ENCODE assay signal across 10 mouse cellular contexts in the genomic region with DNA sequence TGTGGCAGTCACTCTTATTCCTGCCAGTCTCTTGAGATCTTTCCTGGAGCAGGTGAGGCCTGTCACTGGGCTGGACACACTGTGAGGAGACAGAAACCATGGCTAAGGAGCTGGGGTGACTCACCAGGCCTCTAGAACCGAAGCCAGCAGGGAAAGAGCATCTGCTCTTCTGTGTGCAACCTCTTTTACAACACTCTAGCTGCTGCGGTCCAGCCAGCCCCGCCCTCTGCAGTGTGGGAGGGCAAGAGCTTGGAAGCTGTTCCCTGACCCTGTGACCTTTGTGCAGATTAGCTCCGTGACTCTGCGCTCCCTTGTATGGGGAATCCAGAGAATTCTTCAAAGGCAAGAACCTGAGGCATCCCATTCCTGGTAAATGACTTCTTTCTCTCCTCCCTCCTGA.
DNase-seq lines count a peak whose midpoint lies in the region.
"Had no signal": no experiment of that assay in that cellular context is flagged by ENCODE, and none has a peak within 500 bp of the region (broad histone marks: within the 10 kb centered on the region; RNA-seq: fewer than 3 reads in every experiment).

No protein-coding gene starts in this region.

- peak; percentile 71 to 80 for DNase-seq in adrenal gland, adult (ENCODE audit: inconsistent age in 2 of 2, low spot score in 1 of 2)
- DNase-seq in adrenal gland, postnatal 4 days (ENCODE audit: low spot score in 2 of 2) = no peak
- peak; percentile 55 for DNase-seq in urinary bladder, postnatal 14 days (ENCODE audit: low spot score)
- no peak for DNase-seq in urinary bladder, postnatal 10 days (ENCODE audit: low spot score)
- peak; percentile 23 for DNase-seq in heart, postnatal 25 days (ENCODE audit: low spot score)
- DNase-seq in testis, postnatal 10 days (ENCODE audit: low spot score) = peak; percentile 65
- no peak for DNase-seq in spleen, adult 12 weeks (ENCODE audit: low spot score)
- no peak for DNase-seq in left cerebral cortex, postnatal 10 days (ENCODE audit: extremely low spot score in 1 of 2, low spot score in 2 of 2)
- DNase-seq: cerebellum, adult 18-20 months; liver, embryonic 13.5 days had no signal

- intact Hi-C loops in heart, postnatal 25 days (cut with DNase I) = no loop called here
- intact Hi-C loops in left cerebral cortex, postnatal 10 days (cut with DNase I) = no loop called here

Comparison
In these comparisons a context has a peak if more than half of its experiments do, and no peak if none do; other contexts are left out.
1. DNase-seq: peak in adrenal gland, adult (2 of 2), urinary bladder, postnatal 14 days (single experiment), heart, postnatal 25 days (single experiment) and testis, postnatal 10 days (single experiment); none in adrenal gland, postnatal 4 days (0 of 2), urinary bladder, postnatal 10 days (single experiment), spleen, adult 12 weeks (single experiment) and left cerebral cortex, postnatal 10 days (0 of 2).